Mouse (Mus musculus): ENCODE results near the gene Gm13757. TPM values are rescaled to one million over a fixed set of nuclear protein-coding genes. Genes with fewer than 3 reads are reported as not detected.
"Not testable (repeated sequence)": the region's sequence is repeated elsewhere in the genome, so short reads cannot be mapped to it uniquely, and the experiment has no call there.

Gm13757 gene
- not detected in 2 replicates for polyA plus RNA-seq (2014; fragmentation: Nextera tagmentation; extraction: Ambion mirVana)

DNA sequence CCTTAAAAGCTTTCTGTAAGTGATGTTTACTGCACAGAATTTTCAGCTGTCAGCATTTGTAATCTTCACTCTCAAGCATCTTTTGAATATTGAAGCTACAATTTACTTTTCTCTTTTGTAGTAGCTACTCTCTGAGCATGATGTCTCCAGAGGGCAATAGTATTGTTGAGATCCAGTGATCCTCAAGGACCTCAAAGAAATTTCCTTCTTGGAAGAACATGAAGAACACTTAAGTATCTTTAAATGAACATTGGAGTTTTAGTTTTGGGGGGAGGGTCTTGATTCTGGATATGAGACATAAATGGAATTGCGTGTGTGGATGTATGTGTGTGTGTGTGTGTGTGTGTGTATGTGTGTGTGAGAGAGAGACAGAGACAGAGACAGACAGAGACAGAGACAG lies at the start of gene Gm13757:
TSS of gene Gm13757 (minus strand) at position 101 of the 400 bp plus-strand sequence.
- H3K4me2 ChIP-seq (ENCODE audit: low read length), result no peak within 1 kb of the TSS
- WGBS, result 92% methylated on average over 1 of the region's 1 CpGs
- H3K4me1 ChIP-seq (replicated peaks; ENCODE audit: control insufficient read depth, insufficient read depth, low read length), result no peaks in the 10 kb centered on the region
- DNase-seq (ENCODE audit: low spot score) (no peak), ATAC-seq (replicated peaks; ENCODE audit: low FRiP score, low TSS enrichment, low read depth) (no peak)
- no peaks in the 10 kb centered on the region for H3K36me3 ChIP-seq (ENCODE audit: control insufficient read depth, insufficient read depth, low read length)
- H3K27me3 ChIP-seq (replicated peaks; ENCODE audit: control insufficient read depth, insufficient read depth, low read length), result no peaks in the 10 kb centered on the region
- H3K4me3 ChIP-seq (ENCODE audit: low read depth, low read length), result no peak within 1 kb of the TSS
- H3K27ac ChIP-seq (ENCODE audit: low read depth), result no peak within 1 kb of the TSS
- no peaks in the 10 kb centered on the region for H3K9me3 ChIP-seq (ENCODE audit: control insufficient read depth, low read length)
- H3K9ac ChIP-seq (ENCODE audit: low read length), result no peak within 1 kb of the TSS

DNA sequence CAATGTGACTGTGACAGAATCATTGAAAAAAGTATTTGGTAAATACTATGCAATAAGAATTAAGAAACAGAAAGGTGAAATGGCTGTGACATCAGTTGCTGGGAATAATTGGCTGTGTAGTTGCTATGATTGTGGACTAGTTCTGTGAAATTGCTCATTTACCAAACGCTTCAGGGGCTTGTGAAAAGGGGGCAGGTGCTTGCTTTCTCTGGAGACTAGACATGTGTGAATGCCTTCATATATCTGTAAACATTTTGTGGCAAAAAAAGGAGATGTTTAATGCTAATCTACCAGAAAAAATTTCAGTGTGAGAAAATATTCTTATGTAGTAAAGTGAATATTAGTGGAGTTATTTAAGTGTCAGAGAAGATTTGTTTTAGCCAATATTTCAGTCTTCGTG lies 44.1 kb upstream of the Gm13757 start, which contains the start of gene Olfr1185-ps1:
TSS of gene Olfr1185-ps1 (plus strand) at position 301 of the 400 bp plus-strand sequence.
- Histone ChIP-seq H3K27ac (ENCODE audit: low read depth) (no peak within 1 kb of the TSS), H3K36me3 (ENCODE audit: control insufficient read depth, insufficient read depth, low read length) (no peaks in the 10 kb centered on the region), H3K4me1 (replicated peaks; ENCODE audit: control insufficient read depth, insufficient read depth, low read length) (no peaks in the 10 kb centered on the region), H3K9ac (ENCODE audit: low read length) (no peak within 1 kb of the TSS), H3K27me3 (replicated peaks; ENCODE audit: control insufficient read depth, insufficient read depth, low read length) (no peaks in the 10 kb centered on the region), H3K4me3 (ENCODE audit: low read depth, low read length) (no peak within 1 kb of the TSS), H3K9me3 (ENCODE audit: control insufficient read depth, low read length) (no peaks in the 10 kb centered on the region), H3K4me2 (ENCODE audit: low read length) (no peak within 1 kb of the TSS)
- no peak for ATAC-seq (replicated peaks; ENCODE audit: low FRiP score, low TSS enrichment, low read depth)
- WGBS, result 67% methylated on average over 2 of the region's 2 CpGs
- no peak for DNase-seq (ENCODE audit: low spot score)

DNA sequence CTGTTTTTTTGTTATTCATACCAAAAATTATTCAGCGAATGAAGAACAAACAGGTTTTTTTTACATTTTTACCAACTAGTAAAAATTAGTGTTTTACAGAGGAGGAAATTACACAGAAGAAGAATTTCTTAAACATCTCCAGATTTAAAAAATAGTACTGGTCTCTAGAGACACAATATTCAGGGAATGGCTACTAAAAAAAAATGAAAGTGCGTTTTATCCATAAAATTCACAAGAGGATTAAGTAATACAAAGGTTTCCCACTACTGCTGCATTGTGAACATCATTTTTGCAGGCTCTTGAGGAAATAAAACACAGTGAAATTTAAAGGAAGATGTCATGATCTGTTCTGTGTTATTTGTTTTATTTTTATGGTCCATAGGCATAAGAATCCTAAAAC lies 34.4 kb upstream of the Gm13757 start, which contains the start of gene Olfr1184:
TSS of gene Olfr1184 (plus strand) at position 301 of the 400 bp plus-strand sequence.
- H3K9ac ChIP-seq (ENCODE audit: low read length), result no peak within 1 kb of the TSS
- DNase-seq (ENCODE audit: low spot score) (no peak), ATAC-seq (replicated peaks; ENCODE audit: low FRiP score, low TSS enrichment, low read depth) (no peak)
- H3K27ac ChIP-seq (ENCODE audit: low read depth), result no peak within 1 kb of the TSS
- WGBS, result 86% methylated on average over 2 of the region's 2 CpGs
- H3K27me3 ChIP-seq (replicated peaks; ENCODE audit: control insufficient read depth, insufficient read depth, low read length), result no peaks in the 10 kb centered on the region
- no peaks in the 10 kb centered on the region for H3K36me3 ChIP-seq (ENCODE audit: control insufficient read depth, insufficient read depth, low read length)
- H3K4me2 ChIP-seq (ENCODE audit: low read length), result no peak within 1 kb of the TSS
- no peaks in the 10 kb centered on the region for H3K4me1 ChIP-seq (replicated peaks; ENCODE audit: control insufficient read depth, insufficient read depth, low read length)
- H3K4me3 ChIP-seq (ENCODE audit: low read depth, low read length), result no peak within 1 kb of the TSS
- no peaks in the 10 kb centered on the region for H3K9me3 ChIP-seq (ENCODE audit: control insufficient read depth, low read length)

DNA sequence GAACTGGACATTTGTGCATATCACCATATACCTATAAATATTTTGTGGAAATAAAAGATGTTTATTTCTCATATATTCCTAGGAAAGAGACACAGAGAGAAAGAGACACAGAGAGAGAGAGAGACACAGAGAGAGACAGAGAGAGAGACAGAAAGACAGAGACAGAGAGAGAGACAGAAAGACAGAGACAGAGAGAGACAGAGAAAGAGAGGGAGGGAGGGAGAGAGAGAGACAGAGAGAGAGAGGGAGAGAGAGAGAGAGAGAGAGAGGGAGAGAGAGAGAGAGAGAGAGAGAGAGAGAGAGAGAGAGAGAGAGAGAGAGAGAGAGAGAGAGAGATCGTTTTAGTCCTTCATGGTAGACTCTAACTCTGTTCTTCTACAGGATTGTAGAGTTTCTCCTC lies 5.6 kb upstream of the Gm13757 start, which contains the start of gene Olfr1183:
TSS of gene Olfr1183 (plus strand) at position 301 of the 400 bp plus-strand sequence.
- 90% methylated on average over 1 of the region's 1 CpGs for WGBS
- not testable (repeated sequence) for H3K27me3 ChIP-seq (replicated peaks; ENCODE audit: control insufficient read depth, insufficient read depth, low read length); DNase-seq (ENCODE audit: low spot score); H3K9me3 ChIP-seq (ENCODE audit: control insufficient read depth, low read length); H3K4me1 ChIP-seq (replicated peaks; ENCODE audit: control insufficient read depth, insufficient read depth, low read length); H3K4me3 ChIP-seq (ENCODE audit: low read depth, low read length); ATAC-seq (replicated peaks; ENCODE audit: low FRiP score, low TSS enrichment, low read depth); H3K27ac ChIP-seq (ENCODE audit: low read depth); H3K36me3 ChIP-seq (ENCODE audit: control insufficient read depth, insufficient read depth, low read length); H3K4me2 ChIP-seq (ENCODE audit: low read length); H3K9ac ChIP-seq (ENCODE audit: low read length)

GRCm38 (mm10) chr2:88426071-88426470 lies 22.9 kb downstream of the Gm13757 start, which contains the start of gene Olfr1181:
TSS of gene Olfr1181 (minus strand) at chr2:88426171.
- DNase-seq (ENCODE audit: low spot score) (no peak), ATAC-seq (replicated peaks; ENCODE audit: low FRiP score, low TSS enrichment, low read depth) (no peak)
- Histone ChIP-seq H3K9ac (ENCODE audit: low read length) (no peak within 1 kb of the TSS), H3K4me2 (ENCODE audit: low read length) (no peak within 1 kb of the TSS), H3K4me1 (replicated peaks; ENCODE audit: control insufficient read depth, insufficient read depth, low read length) (no peaks in the 10 kb centered on the region), H3K4me3 (ENCODE audit: low read depth, low read length) (no peak within 1 kb of the TSS), H3K27ac (ENCODE audit: low read depth) (no peak within 1 kb of the TSS), H3K9me3 (ENCODE audit: control insufficient read depth, low read length) (no peaks in the 10 kb centered on the region), H3K27me3 (replicated peaks; ENCODE audit: control insufficient read depth, insufficient read depth, low read length) (no peaks in the 10 kb centered on the region), H3K36me3 (ENCODE audit: control insufficient read depth, insufficient read depth, low read length) (no peaks in the 10 kb centered on the region)
- 83% methylated on average over 1 of the region's 1 CpGs for WGBS

DNA sequence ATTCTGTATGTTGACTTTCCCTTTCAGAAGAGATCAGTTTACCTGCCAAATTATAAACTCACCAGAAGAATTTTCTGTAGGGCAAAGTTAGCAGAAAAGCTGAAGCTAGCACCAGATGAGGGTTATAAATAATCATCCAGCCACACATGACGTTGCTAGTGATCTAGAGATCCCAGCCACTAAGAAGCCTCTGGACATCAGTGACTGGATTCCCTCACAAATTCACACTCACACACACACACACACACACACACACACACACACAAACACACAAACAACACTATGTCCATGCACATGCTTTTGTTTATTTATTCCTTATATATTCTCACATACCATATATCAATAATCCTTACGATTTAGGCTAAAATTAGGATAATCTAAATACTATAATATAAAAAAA lies 29.9 kb downstream of the Gm13757 start, which contains the start of gene Olfr1180:
TSS of gene Olfr1180 (minus strand) at position 101 of the 400 bp plus-strand sequence.
- DNase-seq (ENCODE audit: low spot score), result no peak
- Histone ChIP-seq H3K27ac (ENCODE audit: low read depth) (no peak within 1 kb of the TSS), H3K4me1 (replicated peaks; ENCODE audit: control insufficient read depth, insufficient read depth, low read length) (no peaks in the 10 kb centered on the region), H3K9me3 (ENCODE audit: control insufficient read depth, low read length) (no peaks in the 10 kb centered on the region), H3K27me3 (replicated peaks; ENCODE audit: control insufficient read depth, insufficient read depth, low read length) (no peaks in the 10 kb centered on the region), H3K9ac (ENCODE audit: low read length) (no peak within 1 kb of the TSS), H3K4me3 (ENCODE audit: low read depth, low read length) (no peak within 1 kb of the TSS), H3K36me3 (ENCODE audit: control insufficient read depth, insufficient read depth, low read length) (no peaks in the 10 kb centered on the region), H3K4me2 (ENCODE audit: low read length) (no peak within 1 kb of the TSS)
- no peak for ATAC-seq (replicated peaks; ENCODE audit: low FRiP score, low TSS enrichment, low read depth)
- WGBS, result 63% methylated on average over 2 of the region's 2 CpGs

GRCm38 (mm10) chr2:88406353-88406752 lies 42.6 kb downstream of the Gm13757 start, which contains the start of gene Olfr1179:
TSS of gene Olfr1179 (minus strand) at chr2:88406453.
- Histone ChIP-seq H3K36me3 (ENCODE audit: control insufficient read depth, insufficient read depth, low read length) (no peaks in the 10 kb centered on the region), H3K4me2 (ENCODE audit: low read length) (no peak within 1 kb of the TSS), H3K4me1 (replicated peaks; ENCODE audit: control insufficient read depth, insufficient read depth, low read length) (no peaks in the 10 kb centered on the region), H3K4me3 (ENCODE audit: low read depth, low read length) (no peak within 1 kb of the TSS), H3K9me3 (ENCODE audit: control insufficient read depth, low read length) (no peaks in the 10 kb centered on the region), H3K9ac (ENCODE audit: low read length) (no peak within 1 kb of the TSS), H3K27me3 (replicated peaks; ENCODE audit: control insufficient read depth, insufficient read depth, low read length) (no peaks in the 10 kb centered on the region), H3K27ac (ENCODE audit: low read depth) (no peak within 1 kb of the TSS)
- WGBS, result 91% methylated on average over 3 of the region's 3 CpGs
- ATAC-seq (replicated peaks; ENCODE audit: low FRiP score, low TSS enrichment, low read depth) (no peak), DNase-seq (ENCODE audit: low spot score) (no peak)

Other genes starting within 250 kb of the Gm13757 start
- not detected in 2 replicates for gene Olfr1170, start 220.8 kb downstream of the Gm13757 start, polyA plus RNA-seq (2014; fragmentation: Nextera tagmentation; extraction: Ambion mirVana)
- not detected in 2 replicates for gene Olfr1173, start 169.3 kb downstream of the Gm13757 start, polyA plus RNA-seq (2014; fragmentation: Nextera tagmentation; extraction: Ambion mirVana)
- not detected in 2 replicates for gene Olfr1174-ps, start 134.0 kb downstream of the Gm13757 start, polyA plus RNA-seq (2014; fragmentation: Nextera tagmentation; extraction: Ambion mirVana)
- not detected in 2 replicates for gene Olfr1175-ps, start 121.9 kb downstream of the Gm13757 start, polyA plus RNA-seq (2014; fragmentation: Nextera tagmentation; extraction: Ambion mirVana)
- gene Olfr1176, start 112.4 kb downstream of the Gm13757 start, polyA plus RNA-seq (2014; fragmentation: Nextera tagmentation; extraction: Ambion mirVana), result not detected in 2 replicates
- gene Olfr1177-ps, start 102.6 kb downstream of the Gm13757 start, polyA plus RNA-seq (2014; fragmentation: Nextera tagmentation; extraction: Ambion mirVana), result not detected in 2 replicates
- gene Olfr1178, start 62.1 kb downstream of the Gm13757 start, polyA plus RNA-seq (2014; fragmentation: Nextera tagmentation; extraction: Ambion mirVana), result not detected in 2 replicates
- not detected in 2 replicates for gene Olfr1179, start 42.7 kb downstream of the Gm13757 start, polyA plus RNA-seq (2014; fragmentation: Nextera tagmentation; extraction: Ambion mirVana)
- gene Olfr1180, start 30.0 kb downstream of the Gm13757 start, polyA plus RNA-seq (2014; fragmentation: Nextera tagmentation; extraction: Ambion mirVana), result not detected in 2 replicates
- gene Olfr1181, start 23.0 kb downstream of the Gm13757 start, polyA plus RNA-seq (2014; fragmentation: Nextera tagmentation; extraction: Ambion mirVana), result not detected in 2 replicates
- gene Olfr1183, start 5.7 kb upstream of the Gm13757 start, polyA plus RNA-seq (2014; fragmentation: Nextera tagmentation; extraction: Ambion mirVana), result not detected in 2 replicates
- gene Olfr1184, start 34.5 kb upstream of the Gm13757 start, polyA plus RNA-seq (2014; fragmentation: Nextera tagmentation; extraction: Ambion mirVana), result not detected in 2 replicates
- not detected in 2 replicates for gene Olfr1185-ps1, start 44.2 kb upstream of the Gm13757 start, polyA plus RNA-seq (2014; fragmentation: Nextera tagmentation; extraction: Ambion mirVana)
- not detected in 2 replicates for gene Olfr1186, start 69.4 kb upstream of the Gm13757 start, polyA plus RNA-seq (2014; fragmentation: Nextera tagmentation; extraction: Ambion mirVana)
- gene Olfr1188, start 107.8 kb upstream of the Gm13757 start, polyA plus RNA-seq (2014; fragmentation: Nextera tagmentation; extraction: Ambion mirVana), result not detected in 2 replicates
- gene Olfr1189, start 137.3 kb upstream of the Gm13757 start, polyA plus RNA-seq (2014; fragmentation: Nextera tagmentation; extraction: Ambion mirVana), result not detected in 2 replicates
- not detected in 2 replicates for gene Olfr1191-ps1, start 191.4 kb upstream of the Gm13757 start, polyA plus RNA-seq (2014; fragmentation: Nextera tagmentation; extraction: Ambion mirVana)
- not detected in 2 replicates for gene Olfr1192-ps1, start 199.4 kb upstream of the Gm13757 start, polyA plus RNA-seq (2014; fragmentation: Nextera tagmentation; extraction: Ambion mirVana)
- not detected in 2 replicates for gene Olfr1193, start 226.5 kb upstream of the Gm13757 start, polyA plus RNA-seq (2014; fragmentation: Nextera tagmentation; extraction: Ambion mirVana)
- not detected in 2 replicates for gene Olfr1195, start 240.1 kb upstream of the Gm13757 start, polyA plus RNA-seq (2014; fragmentation: Nextera tagmentation; extraction: Ambion mirVana)

Data from intestine, embryonic 14.5 days (tissue).